Mouse (Mus musculus) midbrain, embryonic 14.5 days (tissue): Measurements from ENCODE around the gene Hinfp. TPM values are rescaled to one million over a fixed set of nuclear protein-coding genes. Genes with fewer than 3 reads are reported as not detected.

Experiments used
- ATAC-seq: fragments of 200-750 bp; cut with Nextera tagmentation; 2 replicates; pipeline ENCODE4 v1.8.0; 2017; ENCODE audit warnings: moderate number of reproducible peaks, moderate library complexity; ENCODE audit not compliant: low FRiP score, low TSS enrichment
- DNase-seq: peaks from one replicate; pipeline ENCODE4 v3.0.0-alpha.2; 2015
- H3K27ac ChIP-seq: fragments of 300-500 bp; sonication (generic); replicated peaks from 2 replicates; pipeline ENCODE4 v1.5.1; 2014; ENCODE audit warnings: mild to moderate bottlenecking, low read depth, low read length, moderate library complexity
- H3K27me3 ChIP-seq: fragments of 300-500 bp; sonication (generic); 2 replicates; pipeline ENCODE4 v1.6.1; 2014; ENCODE audit warnings: low read length, control low read depth, mixed read lengths; ENCODE audit not compliant: control insufficient read depth, insufficient read depth
- H3K36me3 ChIP-seq: fragments of 300-500 bp; sonication (generic); 2 replicates; pipeline ENCODE4 v1.6.1; 2014; ENCODE audit warnings: low read length, control low read depth; ENCODE audit not compliant: control insufficient read depth, insufficient read depth
- H3K4me1 ChIP-seq: fragments of 300-500 bp; sonication (generic); 2 replicates; pipeline ENCODE4 v1.6.1; 2014; ENCODE audit warnings: mild to moderate bottlenecking, antibody characterized with exemption, low read length, control low read depth; ENCODE audit not compliant: control insufficient read depth, insufficient read depth
- H3K4me2 ChIP-seq: fragments of 300-500 bp; sonication (generic); 2 replicates; pipeline ENCODE4 v1.6.1; 2014; ENCODE audit warnings: mild to moderate bottlenecking, low read length, moderate library complexity
- H3K4me3 ChIP-seq: fragments of 300-500 bp; sonication (generic); replicated peaks from 2 replicates; pipeline ENCODE4 v1.5.1; 2014; ENCODE audit warnings: low read depth, low read length
- H3K9ac ChIP-seq: fragments of 300-500 bp; sonication (generic); replicated peaks from 2 replicates; pipeline ENCODE4 v1.6.1; 2014; ENCODE audit warnings: mild to moderate bottlenecking, low read length, moderate library complexity
- H3K9me3 ChIP-seq: fragments of 300-500 bp; sonication (generic); 2 replicates; pipeline ENCODE4 v1.6.1; 2016; ENCODE audit warnings: low read length, control low read depth, mixed read lengths; ENCODE audit not compliant: control insufficient read depth
- WGBS: fragments of 180-500 bp; shearing (Covaris S2); extraction: QIAGEN DNeasy Blood & Tissue Kit; methylation state at CpG from one replicate; pipeline ENCODE4 v1.1.7; 2014; 5-methylcytosine and 5-hydroxymethylcytosine counted together
- polyA plus RNA-seq: library from polyadenylated mRNA; unstranded; fragments of >200 nt; fragmentation: Nextera tagmentation; extraction: Ambion mirVana; gene quantifications from 2 replicates; pipeline ENCODE4 v1.2.1, GENCODE M21; 2014

The Hinfp gene
- 15.9 and 24.7 TPM in 2 replicates for polyA plus RNA-seq

GRCm38 (mm10) chr9:44305466-44306079 lies at the start of gene Hinfp:
Gene Hinfp, minus strand, starts transcription at chr9:44305671.
- H3K27me3 ChIP-seq = no peaks in the 10 kb centered on the region
- H3K4me3 ChIP-seq = peak within 1 kb of the TSS; percentile 89
- peak within 1 kb of the TSS; percentile 86 for H3K27ac ChIP-seq
- peaks cover 5% of the 10 kb centered on the region for H3K4me1 ChIP-seq
- peak within 1 kb of the TSS; percentile 64 for H3K4me2 ChIP-seq
- peak; percentile 100 for DNase-seq
- H3K9me3 ChIP-seq = no peaks in the 10 kb centered on the region
- peaks cover 24% of the 10 kb centered on the region for H3K36me3 ChIP-seq
- ATAC-seq = peak; percentile 98
- H3K9ac ChIP-seq = peak within 1 kb of the TSS; percentile 85
- WGBS = 0% methylated on average over 54 of the region's 54 CpGs

- Histone ChIP-seq H3K9me3 (no peaks in the 10 kb centered on the region), H3K4me1 (no peaks in the 10 kb centered on the region), H3K27me3 (no peaks in the 10 kb centered on the region), H3K9ac (no peak overlapping the region), H3K36me3 (peaks cover 94% of the 10 kb centered on the region), H3K4me3 (no peak overlapping the region), H3K27ac (no peak overlapping the region), H3K4me2 (no peak overlapping the region)
- no peak for DNase-seq
- no peak for ATAC-seq
- 96% methylated on average over 6 of the region's 6 CpGs for WGBS
These were observed 47.7 kb upstream of the Hinfp start for GRCm38 (mm10) chr9:44353142-44353541.

- H3K4me1 ChIP-seq = no peaks in the 10 kb centered on the region
- no peaks in the 10 kb centered on the region for H3K27me3 ChIP-seq
- no peak overlapping the region for H3K27ac ChIP-seq
- H3K4me3 ChIP-seq = no peak overlapping the region
- ATAC-seq (no peak), DNase-seq (no peak)
- no peaks in the 10 kb centered on the region for H3K9me3 ChIP-seq
- H3K36me3 ChIP-seq = peaks cover 97% of the 10 kb centered on the region
- H3K9ac ChIP-seq = no peak overlapping the region
- WGBS = 94% methylated on average over 10 of the region's 10 CpGs
- no peak overlapping the region for H3K4me2 ChIP-seq
These were observed 46.9 kb upstream of the Hinfp start for GRCm38 (mm10) chr9:44352337-44352736.

- Histone ChIP-seq H3K4me3 (no peak overlapping the region), H3K4me2 (no peak overlapping the region), H3K27ac (no peak overlapping the region), H3K4me1 (no peaks in the 10 kb centered on the region), H3K27me3 (no peaks in the 10 kb centered on the region), H3K9me3 (no peaks in the 10 kb centered on the region), H3K9ac (no peak overlapping the region), H3K36me3 (peaks cover 98% of the 10 kb centered on the region)
- WGBS = over 99% methylated on average over 4 of the region's 4 CpGs
- ATAC-seq = no peak
- no peak for DNase-seq
These were observed 45.9 kb upstream of the Hinfp start for GRCm38 (mm10) chr9:44351396-44351795.

GRCm38 (mm10) chr9:44348546-44348945 lies 43.1 kb upstream of the Hinfp start:
- H3K27ac ChIP-seq = no peak overlapping the region
- DNase-seq = no peak
- no peak for ATAC-seq
- H3K4me3 ChIP-seq = no peak overlapping the region
- no peak overlapping the region for H3K4me2 ChIP-seq
- no peaks in the 10 kb centered on the region for H3K4me1 ChIP-seq
- over 99% methylated on average over 4 of the region's 4 CpGs for WGBS
- no peak overlapping the region for H3K9ac ChIP-seq
- H3K27me3 ChIP-seq = no peaks in the 10 kb centered on the region
- H3K36me3 ChIP-seq = peaks cover 80% of the 10 kb centered on the region
- no peaks in the 10 kb centered on the region for H3K9me3 ChIP-seq

GRCm38 (mm10) chr9:44347621-44348020 lies 42.1 kb upstream of the Hinfp start:
- ATAC-seq (no peak), DNase-seq (no peak)
- Histone ChIP-seq H3K9me3 (no peaks in the 10 kb centered on the region), H3K27ac (no peak overlapping the region), H3K4me2 (no peak overlapping the region), H3K9ac (no peak overlapping the region), H3K27me3 (no peaks in the 10 kb centered on the region), H3K4me3 (no peak overlapping the region), H3K4me1 (peaks cover 6% of the 10 kb centered on the region), H3K36me3 (peaks cover 71% of the 10 kb centered on the region)
- WGBS = 92% methylated on average over 4 of the region's 4 CpGs

GRCm38 (mm10) chr9:44347166-44347565 lies 41.7 kb upstream of the Hinfp start:
- ATAC-seq = no peak
- Histone ChIP-seq H3K4me2 (no peak overlapping the region), H3K4me3 (no peak overlapping the region), H3K27me3 (no peaks in the 10 kb centered on the region), H3K9me3 (no peaks in the 10 kb centered on the region), H3K4me1 (peaks cover 6% of the 10 kb centered on the region), H3K36me3 (peaks cover 66% of the 10 kb centered on the region), H3K27ac (no peak overlapping the region), H3K9ac (no peak overlapping the region)
- DNase-seq = no peak
- WGBS = 93% methylated on average over 9 of the region's 9 CpGs

- ATAC-seq (no peak), DNase-seq (no peak)
- peaks cover 55% of the 10 kb centered on the region for H3K36me3 ChIP-seq
- no peak overlapping the region for H3K4me3 ChIP-seq
- H3K9me3 ChIP-seq = no peaks in the 10 kb centered on the region
- no peak overlapping the region for H3K27ac ChIP-seq
- no peak overlapping the region for H3K4me2 ChIP-seq
- WGBS = 91% methylated on average over 6 of the region's 6 CpGs
- H3K9ac ChIP-seq = no peak overlapping the region
- H3K27me3 ChIP-seq = no peaks in the 10 kb centered on the region
- peaks cover 6% of the 10 kb centered on the region for H3K4me1 ChIP-seq
These were observed 40.3 kb upstream of the Hinfp start for GRCm38 (mm10) chr9:44345570-44346433.
